Mouse (Mus musculus): ENCODE measurements around the gene Vmn1r214.

Gene Vmn1r214

DNA sequence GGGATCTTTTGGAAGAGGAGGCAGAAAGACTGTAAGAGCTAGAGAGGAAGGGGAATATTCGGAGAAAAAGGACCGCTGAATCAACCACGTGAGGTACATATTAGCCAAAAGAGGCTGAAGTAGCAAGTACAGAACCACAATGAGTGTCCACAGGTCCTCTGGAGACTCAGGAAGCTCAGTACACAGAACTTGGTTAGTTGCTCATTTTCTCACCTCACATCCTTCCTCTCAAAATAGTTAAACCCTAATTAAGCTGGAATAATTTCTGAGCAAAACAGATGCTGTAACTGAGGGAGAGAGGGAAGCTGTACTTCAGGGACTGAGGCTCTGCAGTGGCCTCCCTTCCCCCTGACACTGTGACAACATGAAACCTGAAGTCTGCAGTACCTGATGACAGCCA, at the start of gene Vmn1r214:
Gene Vmn1r214 (plus strand): TSS at position 301 of the 400 bp plus-strand sequence.
- DNase-seq (ENCODE audit: low spot score in 2 of 2): no peak

DNA sequence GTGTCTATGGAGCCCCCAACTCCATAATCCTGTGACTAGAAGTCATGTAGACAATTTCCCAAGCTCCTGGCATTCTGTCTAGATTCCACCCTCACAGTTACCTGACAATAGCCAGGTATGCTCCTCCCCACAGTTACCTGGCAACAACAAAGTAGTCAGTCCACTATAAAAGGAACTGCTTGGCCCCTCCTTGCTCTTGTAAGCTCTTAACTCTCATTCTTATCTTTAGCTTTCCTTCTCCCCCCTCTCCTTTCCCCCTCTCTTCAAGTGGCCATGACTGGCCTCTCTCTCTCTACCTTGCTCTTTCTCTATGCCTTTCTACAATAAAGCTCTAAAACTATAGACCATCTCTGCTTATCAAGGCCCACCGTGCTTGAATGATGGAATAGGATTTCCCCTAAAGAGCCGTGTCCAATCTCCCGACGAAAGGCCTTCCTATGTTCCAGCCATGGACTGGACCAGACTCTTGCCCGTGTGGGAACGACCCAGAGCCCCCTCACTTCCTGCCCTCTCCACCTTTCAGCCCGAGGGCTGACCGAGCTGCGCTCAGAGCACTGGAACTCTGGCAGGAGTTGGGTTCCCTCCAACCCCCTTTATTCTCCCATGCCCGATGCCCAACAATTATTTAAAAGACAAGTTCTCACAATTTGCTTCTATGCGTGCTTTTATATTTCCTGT, 39.9 kb upstream of the Vmn1r214 start:
- no peak for DNase-seq (ENCODE audit: low spot score in 2 of 2)

DNA sequence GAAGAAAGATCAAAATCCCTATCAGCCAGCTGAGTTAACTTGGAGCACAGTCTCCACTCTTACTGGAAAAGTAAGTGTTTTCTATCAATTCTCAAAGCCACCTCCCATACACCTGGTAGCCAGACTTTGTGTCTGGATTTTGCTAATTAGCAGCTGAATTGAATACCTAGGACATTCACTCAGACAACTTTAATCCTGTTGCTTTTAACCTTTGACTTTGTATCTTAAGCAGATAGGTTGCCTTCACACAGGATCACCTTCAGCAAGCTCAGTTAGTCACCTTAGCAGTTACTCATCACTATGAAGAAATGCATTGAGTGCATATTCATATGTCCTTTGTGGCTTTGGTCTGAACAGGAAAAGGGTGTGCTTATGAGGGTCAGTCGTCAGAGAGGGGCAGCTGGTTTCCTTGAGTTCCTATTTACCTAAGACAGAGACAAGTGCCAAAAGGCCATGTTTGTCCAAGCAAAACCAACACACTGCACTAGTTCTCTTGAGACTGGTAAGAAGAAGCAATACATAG, 38.0 kb upstream of the Vmn1r214 start:
- no peak for DNase-seq (ENCODE audit: low spot score in 2 of 2)

DNA sequence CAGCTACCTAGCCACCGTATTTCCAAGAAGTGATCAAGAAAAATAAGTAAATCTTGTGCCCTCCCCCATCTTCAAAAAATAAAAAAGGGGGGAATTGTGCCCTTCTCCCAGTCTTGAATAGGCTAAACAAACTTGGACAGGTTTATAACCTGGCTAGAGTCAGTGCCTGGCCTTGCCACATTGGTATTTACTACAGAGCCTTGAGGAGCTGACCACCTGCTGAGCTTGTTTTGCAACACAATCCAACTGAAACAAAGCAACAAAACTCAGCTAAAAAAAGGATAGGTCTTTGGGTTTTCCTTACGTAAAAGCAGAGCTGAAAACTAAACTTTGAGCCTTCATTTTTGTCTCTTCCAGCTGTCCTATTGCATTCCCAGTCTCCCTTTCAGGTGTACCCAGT, 37.5 kb upstream of the Vmn1r214 start:
- no peak for DNase-seq (ENCODE audit: low spot score in 2 of 2)

DNA sequence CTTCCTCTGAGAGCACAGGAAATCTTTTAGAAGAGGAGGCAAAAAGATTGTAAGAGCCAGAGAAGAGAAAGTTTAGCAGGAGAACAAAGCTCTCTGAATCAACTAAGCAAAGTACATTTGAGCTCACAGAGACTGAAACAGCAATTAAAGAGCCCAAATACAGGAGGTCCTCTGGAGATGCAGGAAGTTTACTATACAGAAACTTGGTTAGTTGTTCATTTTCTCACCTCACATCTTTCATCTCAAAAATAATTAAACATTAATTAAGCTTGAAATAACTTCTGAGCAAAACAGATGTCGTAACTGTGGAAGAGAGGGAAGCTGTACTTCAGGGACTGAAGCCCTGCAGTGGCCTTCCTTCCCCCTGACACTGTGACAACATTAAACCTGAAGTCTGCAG, 22.9 kb upstream of the Vmn1r214 start, which contains the start of gene Vmn1r213:
Gene Vmn1r213 (plus strand): TSS at position 301 of the 400 bp plus-strand sequence.
- no peak for DNase-seq (ENCODE audit: low spot score in 2 of 2)

DNA sequence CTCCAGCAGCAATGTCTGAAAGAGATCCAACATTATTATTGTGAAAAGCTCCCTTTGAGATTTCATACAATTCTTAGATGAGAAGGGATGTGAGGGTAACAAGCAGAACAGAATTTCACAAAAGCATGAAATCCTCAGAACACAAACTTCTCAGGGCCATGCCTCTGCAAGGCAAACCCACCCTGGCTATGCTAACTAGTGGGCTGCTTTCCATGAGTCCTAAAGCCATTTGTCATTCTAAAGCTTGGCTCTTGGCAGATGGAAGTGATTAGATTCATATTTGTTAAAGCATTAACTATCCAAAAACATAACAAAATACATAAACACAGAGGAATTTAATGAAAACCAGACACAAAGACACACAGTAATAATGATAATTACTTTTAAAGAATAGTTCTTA, 12.1 kb upstream of the Vmn1r214 start:
- no peak for DNase-seq (ENCODE audit: low spot score in 2 of 2)

DNA sequence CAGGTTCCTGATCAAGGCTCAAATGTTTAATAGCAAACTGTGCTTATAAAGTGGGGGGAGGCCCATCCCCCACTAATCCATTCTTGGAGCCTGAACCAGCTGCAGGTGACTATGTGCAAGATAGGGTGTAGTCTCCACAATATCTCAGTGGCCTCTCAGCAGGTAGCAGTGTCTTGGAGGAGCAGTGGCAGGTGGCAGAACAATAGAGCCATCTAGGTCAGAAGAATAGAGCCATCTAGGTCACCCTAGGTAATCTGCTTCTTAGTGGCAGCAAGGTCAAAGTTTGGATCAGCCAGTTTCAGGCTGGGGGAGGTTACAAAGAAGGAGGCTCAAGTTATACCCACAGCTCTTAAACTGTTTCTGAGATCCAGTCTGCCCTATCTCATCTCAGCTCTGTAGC, 5.4 kb upstream of the Vmn1r214 start:
- no peak for DNase-seq (ENCODE audit: low spot score in 2 of 2)

DNA sequence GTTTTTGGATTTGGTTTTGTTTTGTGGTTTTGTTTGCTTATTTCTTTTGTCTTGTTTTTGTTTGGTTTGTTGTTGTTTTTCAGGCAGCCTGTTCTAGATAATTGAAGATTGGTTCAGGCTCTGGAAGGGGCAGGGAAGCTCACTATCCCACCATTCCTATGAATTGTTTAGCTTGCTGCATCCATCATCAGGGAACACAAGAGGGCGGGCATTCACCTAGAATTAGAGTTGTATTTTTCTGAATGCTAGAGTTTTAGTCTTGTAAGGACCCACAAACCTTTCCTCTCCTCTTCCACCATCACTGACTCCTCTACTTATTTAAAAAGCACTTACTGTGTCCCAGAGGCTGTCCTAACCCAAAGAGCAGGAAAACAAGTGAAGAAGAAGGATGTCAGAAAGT, 27.6 kb downstream of the Vmn1r214 start:
- DNase-seq (ENCODE audit: low spot score in 2 of 2): no peak

DNA sequence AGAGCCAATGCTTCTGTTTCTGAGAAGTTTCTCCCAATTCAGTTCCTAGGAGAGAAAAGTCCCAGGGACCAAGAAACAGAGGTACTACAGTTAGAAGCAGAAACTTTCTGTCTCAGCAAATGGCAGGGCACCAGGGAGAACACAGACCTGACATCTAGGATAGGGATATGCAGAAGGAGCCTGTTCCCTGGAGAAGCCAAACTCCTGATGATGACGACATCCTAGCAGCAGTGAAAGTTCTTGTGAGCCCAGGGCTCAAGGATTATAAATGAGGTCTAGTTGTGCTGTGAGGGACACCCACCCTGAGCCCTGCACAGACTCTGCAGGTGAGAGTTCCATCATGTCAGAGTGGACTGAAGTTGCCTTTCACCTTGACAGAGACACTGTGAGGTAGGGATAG, 37.5 kb downstream of the Vmn1r214 start, which contains the start of gene Vmn1r215:
Gene Vmn1r215 (plus strand): TSS at position 301 of the 400 bp plus-strand sequence.
- DNase-seq (ENCODE audit: low spot score in 2 of 2): no peak

DNA sequence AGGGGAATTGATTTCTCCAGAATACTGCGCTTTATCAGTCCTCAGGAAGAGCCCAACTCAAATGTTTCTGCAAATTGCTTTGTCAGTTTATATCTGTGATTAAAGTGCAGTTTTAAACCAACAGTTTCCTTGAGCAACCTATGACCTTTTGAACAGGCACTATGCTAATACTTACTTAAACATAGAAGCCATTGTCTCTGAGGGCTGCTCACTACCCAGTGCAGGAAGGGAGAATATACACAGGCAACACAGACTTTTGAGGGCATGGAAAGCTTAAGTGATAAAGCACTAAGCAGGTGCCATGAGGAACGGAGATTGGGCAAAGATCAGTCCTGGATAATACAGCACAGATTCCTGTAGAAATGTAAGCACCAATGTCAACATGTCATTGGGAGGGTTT, 39.1 kb downstream of the Vmn1r214 start:
- DNase-seq (ENCODE audit: low spot score in 2 of 2): no peak
